Mouse (Mus musculus): ENCODE data around the gene Hps4.

Hps4 gene

DNA sequence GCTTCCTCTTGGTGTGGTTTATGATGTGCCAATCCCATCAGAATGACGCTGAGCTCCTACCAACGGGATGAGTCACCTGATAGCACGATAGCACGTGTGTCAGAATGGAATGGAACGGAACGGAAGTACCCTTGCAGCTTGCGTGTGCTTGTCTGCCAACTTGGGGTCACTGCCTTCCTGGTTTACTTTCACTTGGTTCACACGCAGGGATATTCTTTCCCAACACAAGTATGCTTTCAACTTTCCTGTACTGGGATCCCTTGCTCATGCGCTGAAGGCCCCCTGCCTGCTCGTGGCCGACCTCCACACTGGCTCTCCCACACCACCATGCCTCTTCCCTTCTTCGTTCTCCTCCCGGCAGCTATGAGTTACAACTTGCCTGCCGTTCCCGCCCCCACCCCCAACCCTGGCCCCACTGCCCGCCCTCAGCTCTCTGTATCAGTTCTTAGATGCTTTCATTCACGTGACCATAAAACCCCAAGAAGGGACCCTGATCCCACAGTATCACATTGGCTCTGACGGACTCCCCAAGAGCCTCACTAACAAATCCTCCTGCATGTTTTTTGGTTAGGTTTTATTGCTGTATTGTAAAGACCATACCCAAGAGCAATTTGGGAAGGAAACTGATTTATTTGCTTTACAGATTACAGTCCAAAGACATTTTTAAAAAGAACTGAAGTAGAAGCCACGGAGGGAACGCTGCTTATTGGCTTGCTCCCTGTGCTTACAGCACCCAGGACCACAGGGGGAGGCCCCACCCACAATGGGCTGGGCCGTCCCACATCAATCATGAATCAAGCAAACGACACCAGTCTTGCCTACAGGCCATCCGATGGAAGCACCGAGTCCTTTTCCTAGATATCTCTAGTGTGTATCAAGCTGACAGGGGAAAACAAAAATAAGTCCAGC, 18.0 kb upstream of the Hps4 start:
- DNase-seq (ENCODE audit: low spot score) = no peak

DNA sequence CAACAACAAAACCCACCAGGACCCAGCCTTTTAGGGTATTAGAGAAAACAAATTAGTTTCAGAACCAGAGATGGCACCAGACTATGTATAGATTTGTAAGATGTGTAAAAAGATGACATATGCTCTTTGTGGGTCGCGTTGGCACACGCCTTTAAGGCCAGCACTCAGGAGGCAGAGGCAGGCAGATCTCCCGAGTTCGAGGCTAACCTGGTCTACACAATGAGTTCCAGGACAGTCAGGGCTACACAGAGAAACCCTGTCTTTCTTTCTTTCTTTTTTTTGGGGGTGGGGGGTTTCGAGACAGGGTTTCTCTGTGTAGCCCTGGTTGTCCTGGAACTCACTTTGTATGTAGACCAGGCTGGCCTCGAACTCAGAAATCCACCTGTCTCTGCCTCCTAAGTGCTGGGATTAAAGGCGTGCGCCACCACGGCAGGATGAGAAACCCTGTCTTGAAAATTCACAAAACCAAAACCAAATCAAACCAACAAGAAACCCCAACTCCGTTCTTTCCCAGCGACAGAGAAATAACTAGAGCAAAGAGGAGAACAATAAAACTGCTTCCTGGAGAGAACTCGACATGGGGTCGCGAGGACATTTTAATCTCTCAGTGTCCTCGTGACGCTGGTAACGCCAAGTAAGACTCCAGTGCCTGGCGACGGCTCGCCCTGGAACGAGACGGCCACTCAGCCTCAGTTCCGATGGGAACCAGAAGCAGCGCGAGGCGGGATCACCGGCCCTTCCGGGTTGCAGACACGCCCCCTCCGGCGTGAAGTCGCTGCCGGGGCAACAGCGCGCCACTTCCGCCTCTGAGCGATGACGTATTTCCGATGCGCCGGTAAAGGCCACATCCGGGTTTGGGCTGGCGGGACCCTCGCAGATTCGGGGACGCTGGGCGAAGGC, 17.1 kb upstream of the Hps4 start, which contains the start of gene Tfip11:
Gene Tfip11 (plus strand): TSS at position 813 of the 900 bp plus-strand sequence.
- peak; percentile 95 for DNase-seq (ENCODE audit: low spot score)

DNA sequence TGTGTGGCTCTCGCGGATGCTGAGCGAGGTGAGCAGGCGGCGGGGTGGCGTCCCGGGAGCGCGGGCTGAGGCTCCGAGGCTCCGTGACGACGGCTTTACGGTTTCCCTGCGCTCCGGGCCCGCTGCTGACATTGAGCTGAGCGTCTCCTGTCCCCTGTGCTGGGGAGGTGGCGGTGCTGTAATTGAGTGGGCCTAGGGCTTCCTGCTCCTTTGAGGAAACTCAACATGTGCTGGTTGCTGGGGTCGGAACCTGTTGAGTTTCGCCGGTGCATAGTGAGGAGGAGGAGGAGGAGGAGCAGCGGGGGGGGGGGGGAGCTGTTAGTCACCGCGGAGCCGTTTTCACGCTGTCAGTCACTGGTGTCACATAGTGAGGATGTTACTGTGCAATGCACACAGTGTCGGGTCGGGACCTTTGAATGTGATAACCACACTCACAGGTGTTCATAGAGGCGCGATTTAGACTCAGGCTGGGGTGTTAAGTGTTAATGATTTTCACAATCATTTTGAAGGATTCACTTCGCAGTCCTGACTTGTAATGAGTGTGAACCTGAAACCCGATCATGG, 16.4 kb upstream of the Hps4 start:
- DNase-seq (ENCODE audit: low spot score) = no peak

DNA sequence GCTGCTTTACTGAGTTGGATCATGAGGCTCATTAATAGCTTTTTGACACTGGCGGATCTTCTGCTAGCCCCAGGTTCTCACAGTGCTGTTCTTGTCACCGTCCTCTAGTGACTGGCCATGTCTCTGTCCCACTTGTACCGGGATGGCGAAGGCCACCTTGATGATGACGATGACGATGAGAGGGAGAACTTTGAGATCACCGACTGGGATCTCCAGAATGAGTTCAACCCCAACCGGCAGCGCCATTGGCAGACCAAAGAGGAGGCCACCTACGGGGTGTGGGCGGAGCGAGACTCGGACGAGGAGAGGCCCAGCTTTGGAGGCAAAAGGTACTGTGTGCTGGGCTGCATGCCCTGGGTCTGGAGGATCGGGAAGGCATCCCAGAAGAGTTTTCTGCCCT, 15.0 kb upstream of the Hps4 start:
- DNase-seq (ENCODE audit: low spot score) = no peak

DNA sequence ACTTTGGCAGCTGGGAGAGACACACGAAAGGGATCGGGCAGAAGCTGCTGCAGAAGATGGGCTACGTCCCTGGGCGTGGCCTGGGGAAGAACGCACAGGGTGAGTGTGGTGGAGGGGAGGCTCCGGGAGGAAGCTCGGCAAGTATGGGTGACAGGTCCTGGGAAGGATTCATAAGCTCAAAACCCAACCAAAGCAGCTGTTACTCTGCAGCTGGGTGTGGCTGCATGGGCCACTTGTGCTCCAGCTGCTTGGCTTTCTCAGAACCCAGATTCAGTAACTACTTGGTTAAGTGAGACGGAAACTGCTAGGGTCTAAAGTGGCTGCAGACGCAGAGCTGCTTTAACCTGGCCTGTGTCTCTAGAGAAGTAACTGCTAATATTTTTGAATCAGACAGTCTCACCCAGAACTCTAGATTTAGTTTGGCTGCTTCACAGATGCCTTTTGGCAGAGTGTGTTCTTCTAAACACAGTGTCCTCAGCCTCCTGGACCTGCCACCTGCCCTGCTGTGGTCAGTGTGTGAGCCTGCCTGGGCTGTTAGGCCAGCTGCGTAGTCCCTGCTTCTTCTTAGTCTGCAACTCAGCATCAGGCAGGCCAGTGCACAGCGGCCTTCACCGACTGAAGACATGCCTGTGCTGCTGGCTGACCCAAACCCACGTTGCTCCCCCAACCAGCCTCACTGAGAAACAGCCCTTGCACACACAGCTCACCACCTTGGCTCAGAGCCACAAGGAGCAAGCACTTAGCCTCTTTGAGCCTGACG, 12.9 kb upstream of the Hps4 start:
- no peak for DNase-seq (ENCODE audit: low spot score)

DNA sequence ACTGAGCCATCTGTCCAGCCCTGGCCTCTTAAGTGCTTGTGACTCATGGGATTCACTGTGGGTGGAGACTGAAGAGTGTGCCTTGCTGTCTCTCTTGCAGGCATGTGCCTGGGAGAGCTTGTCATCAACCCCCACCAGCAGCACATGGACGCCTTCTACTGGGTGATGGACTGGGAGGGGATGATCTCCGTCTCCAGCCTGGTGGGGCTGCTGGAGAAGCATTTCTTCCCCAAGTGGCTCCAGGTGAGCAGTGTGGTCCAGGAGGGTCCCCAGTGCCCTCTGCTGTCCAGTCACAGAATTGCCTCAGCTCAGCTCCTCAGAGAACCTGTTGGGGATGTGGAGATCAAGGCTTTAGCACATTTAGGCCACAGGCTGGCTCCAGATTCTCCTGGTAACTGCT, 7.4 kb upstream of the Hps4 start:
- DNase-seq (ENCODE audit: low spot score) = peak; percentile 49

DNA sequence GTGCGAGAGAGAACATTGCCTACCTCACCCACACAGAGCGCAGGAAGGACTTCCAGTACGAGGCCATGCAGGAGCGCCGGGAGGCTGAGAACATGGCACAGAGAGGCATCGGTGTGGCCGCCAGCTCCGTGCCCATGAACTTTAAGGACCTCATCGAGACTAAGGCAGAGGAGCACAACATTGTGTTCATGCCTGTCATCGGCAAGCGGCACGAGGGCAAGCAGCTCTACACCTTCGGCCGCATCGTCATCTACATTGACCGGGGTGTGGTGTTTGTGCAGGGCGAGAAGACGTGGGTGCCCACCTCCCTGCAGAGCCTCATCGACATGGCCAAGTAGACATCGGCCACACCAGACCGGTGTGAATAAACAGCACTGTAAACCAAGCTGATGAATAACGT, 5.9 kb upstream of the Hps4 start:
- no peak for DNase-seq (ENCODE audit: low spot score)

DNA sequence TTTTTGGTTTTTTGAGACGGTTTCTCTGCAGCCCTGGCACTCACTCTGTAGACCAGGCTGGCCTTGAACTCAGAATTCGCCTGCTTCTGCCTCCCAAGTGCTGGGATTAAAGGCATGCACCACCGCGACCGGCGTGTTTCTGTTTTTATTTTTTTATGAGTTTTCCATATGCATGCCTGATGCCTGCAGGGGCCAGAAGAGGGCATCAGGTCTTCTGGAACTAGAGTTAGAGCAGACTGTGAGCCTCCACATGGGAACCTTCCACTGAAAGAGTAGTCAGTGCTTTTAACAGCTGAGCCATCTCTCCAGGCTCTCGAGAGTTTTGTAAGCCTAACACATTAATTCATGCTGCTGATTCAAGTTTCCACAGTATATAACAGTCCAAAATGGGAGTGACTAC, 3.7 kb upstream of the Hps4 start:
- no peak for DNase-seq (ENCODE audit: low spot score)

DNA sequence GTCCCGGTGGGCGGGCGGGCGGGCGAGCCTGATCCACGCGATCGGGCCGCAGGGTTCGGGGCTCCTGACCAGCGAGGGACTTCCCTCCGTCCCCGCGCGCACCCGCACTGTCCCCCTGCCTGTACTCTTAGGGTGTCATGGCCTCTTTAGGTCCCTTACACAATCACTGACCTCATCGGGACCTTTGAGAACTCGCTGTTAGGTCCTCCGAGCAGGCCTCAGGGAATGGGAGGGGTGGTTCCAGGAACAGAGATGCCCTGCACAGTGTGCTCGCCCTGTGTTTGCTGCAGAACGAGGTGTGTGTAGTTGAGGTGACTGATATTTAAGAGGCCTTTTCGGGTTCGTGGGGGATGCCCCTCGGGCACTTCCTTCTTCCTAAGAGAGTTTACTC, 317 bp downstream of the Hps4 start:
- DNase-seq (ENCODE audit: low spot score) = no peak

DNA sequence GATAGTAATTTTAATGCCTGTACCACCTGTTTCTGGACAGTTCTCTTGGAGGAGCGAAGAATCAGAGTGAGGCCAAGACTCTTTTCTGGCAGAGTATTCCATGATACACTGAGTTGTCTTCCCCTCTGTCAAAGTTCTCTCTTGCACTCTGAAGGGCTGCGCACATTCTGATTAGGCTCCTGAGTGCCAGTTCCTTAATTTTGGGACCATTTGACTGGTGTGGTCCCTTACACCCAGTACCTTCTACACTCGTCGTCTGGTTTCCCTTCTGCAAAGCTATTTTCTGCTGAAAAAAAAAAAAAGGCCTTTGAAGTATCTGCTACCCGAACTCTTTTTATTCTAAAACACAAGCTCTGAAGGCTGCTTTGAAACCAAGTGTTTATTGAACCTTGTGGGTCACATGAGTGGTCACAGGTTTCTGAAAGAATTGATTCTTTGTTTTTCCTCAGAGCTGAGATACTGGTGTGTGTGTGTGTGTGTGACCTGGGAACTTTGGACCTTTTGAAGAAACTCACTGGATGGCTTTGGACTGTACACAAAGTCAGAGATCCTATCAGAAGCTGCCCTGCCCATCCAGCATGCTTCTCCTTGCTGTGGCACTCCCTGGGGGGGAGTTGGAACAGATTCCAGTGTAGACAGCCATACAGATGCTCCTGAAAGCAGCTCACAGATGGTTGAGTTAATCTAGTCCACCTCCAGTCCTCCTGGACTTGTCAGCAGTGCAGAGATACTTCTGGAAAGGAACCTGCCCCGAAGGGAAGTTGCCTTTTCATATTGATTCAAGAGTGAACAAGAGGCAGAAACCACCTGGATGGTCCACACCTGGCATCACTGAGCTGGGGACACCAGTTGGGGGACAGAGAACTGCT, 1.4 kb downstream of the Hps4 start:
- no peak for DNase-seq (ENCODE audit: low spot score)

DNA sequence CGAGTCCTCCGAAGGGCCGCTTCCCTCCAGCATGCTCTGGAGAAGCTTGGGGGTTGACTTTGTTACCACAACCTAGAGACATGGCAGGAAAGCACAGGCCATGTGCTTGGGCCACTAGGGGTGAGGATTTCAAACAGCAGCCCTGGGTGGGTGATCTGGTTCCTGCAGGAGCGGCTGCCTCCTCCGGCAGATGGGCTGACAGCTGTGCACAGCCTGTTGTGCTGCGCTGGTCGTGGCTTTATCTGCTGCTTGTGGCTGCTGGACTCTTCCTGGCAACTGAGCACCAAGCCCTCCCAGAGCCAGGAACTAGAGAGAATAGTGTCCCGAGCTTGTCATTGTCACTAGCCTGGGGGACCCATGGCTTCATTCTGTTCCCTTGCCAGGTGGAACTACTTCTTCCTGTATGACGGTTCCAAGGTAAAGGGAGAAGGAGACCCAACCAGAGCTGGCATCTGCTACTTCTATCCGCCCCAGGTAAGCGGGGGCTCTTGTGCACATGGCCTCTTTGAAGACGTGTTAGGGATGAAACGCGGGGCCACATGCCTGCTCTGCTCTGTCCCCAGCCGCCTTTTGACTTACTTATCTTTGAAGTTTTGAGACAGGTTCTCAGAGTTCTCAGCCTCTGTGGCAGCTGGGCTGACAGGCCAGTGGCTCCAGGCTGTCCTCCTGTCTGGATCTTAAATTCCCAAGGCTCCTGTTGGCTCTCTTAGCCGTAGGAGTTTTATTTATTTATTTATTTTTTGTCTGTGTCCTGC, 3.5 kb downstream of the Hps4 start:
- DNase-seq (ENCODE audit: low spot score) = no peak

DNA sequence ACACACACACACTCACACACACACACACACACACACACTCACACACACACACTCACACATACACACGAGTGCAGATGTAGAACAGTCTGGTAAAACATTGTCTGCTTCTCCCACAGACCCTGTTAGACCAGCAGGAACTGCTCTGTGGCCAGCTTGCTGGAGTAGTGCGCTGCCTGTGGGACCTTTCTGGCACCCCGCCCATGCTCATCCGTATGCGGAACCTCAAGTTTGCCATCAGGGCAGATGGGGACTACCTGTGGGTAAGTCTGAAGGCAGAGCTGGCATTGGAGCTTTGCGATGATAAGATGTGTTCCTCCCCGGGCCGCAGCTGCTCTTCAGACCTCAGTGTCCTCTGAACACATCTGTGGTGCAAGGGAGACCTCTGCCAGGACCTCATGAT, 6.3 kb downstream of the Hps4 start:
- DNase-seq (ENCODE audit: low spot score) = no peak

DNA sequence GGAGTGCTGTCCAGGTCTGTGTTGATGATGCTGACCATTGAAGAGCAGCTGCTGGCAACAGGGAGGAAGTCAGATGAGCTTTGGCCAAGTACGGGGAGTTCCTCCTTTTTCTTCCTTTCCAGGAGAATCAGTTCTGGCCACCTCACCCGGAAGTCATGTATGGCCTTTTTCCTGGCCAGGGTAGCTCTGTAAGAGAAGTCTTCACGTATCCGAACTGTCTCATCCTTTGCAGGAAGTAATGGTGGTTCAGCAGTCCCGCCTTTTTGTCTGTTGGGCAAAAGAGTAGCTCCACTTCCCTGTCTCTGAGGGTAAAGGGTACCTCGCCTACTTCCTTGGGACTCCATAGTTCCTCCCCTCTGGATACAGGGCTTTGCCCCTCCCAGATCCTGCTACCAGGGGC, 12.6 kb downstream of the Hps4 start:
- DNase-seq (ENCODE audit: low spot score) = no peak

DNA sequence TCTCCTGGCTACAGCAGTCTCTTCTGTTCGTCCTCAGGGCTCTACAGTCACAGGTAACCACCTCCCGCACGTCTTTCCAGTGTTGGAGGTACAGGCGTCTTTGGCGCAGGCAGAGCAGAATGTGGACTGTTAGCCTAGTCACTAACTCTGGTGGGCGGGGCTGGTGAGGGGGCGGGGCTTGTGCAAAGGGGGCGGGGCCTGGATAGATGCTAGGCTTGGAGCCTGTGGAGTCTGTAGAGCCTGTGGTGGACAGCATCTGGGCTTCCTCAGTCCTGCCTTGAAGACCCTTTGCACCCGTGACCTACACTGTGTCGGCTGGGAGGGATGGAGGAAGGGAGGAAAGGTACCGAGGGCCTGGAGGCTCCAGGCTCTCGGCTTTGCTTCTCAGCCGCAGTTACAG, 13.0 kb downstream of the Hps4 start, which contains the start of gene Gm6583:
Gene Gm6583 (minus strand): TSS at position 124 of the 400 bp plus-strand sequence.
- DNase-seq (ENCODE audit: low spot score) = no peak

DNA sequence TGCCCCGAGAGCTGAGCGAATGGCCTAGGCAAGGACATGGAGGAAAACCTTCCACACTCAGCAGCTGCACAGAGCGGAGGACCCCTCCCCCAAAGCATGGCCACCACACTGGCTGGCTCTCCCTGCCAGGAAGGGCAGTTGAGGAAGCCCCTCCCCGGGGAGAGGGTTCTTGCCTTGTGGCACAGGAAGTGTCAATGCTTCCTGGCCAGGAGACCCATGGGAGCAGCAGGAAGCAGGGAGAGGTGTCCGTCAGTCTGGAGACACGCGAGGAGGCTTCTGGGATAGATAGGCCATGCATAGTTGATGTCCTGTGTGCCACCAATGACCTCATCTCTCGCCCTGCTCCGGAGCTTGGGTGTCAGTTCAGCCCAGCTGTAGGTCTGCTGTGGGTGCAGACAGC, 13.4 kb downstream of the Hps4 start:
- DNase-seq (ENCODE audit: low spot score) = no peak

DNA sequence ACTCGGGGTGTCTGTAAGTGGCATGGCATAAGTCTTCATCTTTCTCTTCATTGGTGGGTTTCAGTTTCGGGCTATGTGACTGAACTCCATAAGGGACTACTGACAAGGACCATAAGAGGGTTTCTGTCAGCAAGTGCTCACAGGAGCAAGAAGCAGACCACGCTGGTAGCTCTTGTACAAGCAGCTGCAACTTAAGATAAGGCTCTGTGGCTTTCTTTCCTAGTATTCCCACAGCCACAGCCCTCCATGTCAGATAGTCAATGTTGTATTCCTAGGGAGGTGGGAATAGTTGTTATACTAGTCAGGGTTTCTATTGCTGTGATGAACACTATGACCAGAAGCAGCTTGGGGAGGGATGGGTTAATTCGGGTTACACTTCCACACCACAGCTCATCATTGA, 16.6 kb downstream of the Hps4 start:
- DNase-seq (ENCODE audit: low spot score) = no peak

DNA sequence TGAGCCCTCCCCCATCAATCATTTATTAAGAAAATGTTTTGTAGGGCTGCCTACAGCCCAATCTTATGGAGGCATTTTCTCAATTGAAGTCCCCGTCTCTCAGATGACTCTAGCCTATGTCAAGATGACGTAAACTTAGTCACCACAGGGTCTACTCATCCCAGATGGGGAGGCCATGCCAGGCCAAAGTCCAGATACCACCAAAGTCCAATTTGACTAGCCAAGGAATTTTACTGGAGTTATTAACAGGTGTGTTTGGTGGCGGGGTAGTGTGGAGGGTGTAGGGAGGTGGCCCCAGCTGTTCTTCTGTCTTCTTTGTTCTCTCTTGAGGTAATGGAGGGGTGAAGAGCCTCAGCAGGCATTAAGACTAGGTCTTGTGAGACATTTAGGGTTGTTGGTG, 17.2 kb downstream of the Hps4 start:
- no peak for DNase-seq (ENCODE audit: low spot score)

DNA sequence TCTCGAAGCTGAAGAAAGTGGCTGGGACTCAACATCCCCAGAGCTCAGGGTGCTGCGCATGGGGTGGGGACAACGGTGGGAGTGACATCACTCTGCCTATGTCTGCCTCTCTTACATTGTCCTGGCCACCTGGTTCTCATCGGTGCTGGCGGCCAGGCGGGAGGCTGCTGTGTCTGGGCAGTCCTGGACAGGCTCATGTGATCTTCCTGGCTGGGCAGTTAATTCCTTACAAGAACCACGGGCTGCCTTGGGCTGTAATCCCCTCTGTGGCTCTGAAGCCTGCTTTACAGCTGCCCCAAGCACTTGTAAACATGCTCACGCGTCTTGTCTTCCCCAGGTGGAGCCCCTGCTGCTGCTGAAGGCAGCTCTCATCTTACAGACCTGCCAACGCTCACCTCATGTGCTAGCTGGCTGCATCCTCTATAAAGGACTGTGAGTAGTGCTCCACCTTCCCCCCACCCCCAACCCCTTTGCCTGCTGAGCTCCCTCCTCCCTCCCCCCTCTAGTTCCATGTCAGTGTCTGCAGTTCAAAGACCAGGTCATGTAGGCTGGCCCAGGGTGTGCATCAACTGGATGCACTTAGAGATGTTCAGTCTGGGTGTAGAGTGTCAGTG, 21.4 kb downstream of the Hps4 start:
- no peak for DNase-seq (ENCODE audit: low spot score)

DNA sequence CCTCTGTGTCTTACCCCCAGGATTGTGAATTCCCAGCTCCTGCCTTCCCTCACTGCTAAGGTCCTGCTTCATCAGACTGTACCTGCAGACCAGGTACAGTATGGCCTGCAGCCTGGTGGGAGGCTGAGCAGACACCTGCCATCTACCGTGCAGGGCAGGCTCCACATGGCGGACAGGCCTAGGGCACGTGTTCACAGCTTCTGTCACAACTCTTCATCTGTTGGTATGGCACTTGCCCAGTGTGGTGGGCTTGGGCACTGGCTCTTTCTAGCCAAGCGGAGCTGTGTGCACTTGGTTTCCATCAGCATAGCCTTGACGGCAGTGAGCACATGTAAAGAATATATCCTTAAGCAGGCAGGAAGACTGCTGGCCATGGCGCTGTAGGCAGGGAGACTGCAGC, 24.0 kb downstream of the Hps4 start:
- no peak for DNase-seq (ENCODE audit: low spot score)

DNA sequence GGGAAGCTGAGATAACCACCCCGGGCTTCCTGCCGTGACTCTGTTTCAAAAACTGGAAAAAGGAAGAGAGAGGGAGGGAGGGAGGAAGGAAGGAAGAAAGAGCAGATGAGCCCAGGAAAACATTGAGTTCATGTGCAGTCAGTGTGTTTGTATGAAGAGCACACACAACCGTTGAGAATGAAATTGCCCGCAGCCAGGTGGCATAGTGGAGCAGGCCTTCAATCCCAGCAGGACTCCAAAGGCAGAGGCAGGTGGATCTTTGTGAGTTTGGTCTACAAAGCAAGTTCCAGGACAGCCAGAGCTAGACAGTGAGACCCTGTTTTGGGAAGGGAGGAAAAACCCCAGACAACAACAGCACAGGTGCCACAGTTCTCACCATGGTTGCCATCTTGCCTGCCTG, 24.5 kb downstream of the Hps4 start:
- DNase-seq (ENCODE audit: low spot score) = no peak

All from ovary, postnatal 36 days (tissue).